Mouse (Mus musculus) liver, postnatal 0 days (tissue): ENCODE results near the gene Fbp2.

Experiments
- CTCF ChIP-seq: sonication (generic); IDR thresholded peaks from 2 replicates; pipeline ENCODE4 v1.5.1; 2016; ENCODE audit warnings: antibody characterized with exemption, low read depth
- EP300 ChIP-seq: IDR thresholded peaks from 2 replicates; pipeline ENCODE4 v1.6.1; 2016; ENCODE audit warnings: antibody characterized with exemption, low read depth, mild to moderate bottlenecking

DNA sequence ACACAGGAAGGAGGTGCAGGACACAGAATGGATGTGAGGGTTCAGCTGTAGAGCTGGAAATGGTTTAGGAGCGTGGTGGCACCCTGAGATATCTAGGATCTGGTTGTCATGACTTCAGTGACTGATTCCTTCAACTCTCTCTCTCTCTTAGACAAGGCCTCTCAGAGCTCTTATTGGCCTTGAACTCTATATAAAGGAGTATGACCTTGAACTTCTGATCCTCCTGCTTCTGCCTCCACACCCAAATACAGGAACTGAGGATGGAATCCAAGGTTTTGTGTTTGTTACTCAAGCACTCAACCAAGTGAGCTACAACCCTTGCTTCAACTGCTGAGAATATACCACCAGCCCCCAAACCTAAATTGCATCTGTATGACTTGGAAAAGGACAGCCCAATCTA is 17.9 kb upstream of the Fbp2 start:
- TF ChIP-seq CTCF, result no peak
- TF ChIP-seq EP300, result no peak
